Mouse (Mus musculus): ENCODE data around the gene Dcst1.

Dcst1 gene

GRCm38 (mm10) chr3:89388901-89389740 is 24.1 kb upstream of the Dcst1 start:
- no peak for DNase-seq (ENCODE audit: low read depth, low spot score)

- no peak for DNase-seq (ENCODE audit: low read depth, low spot score)
Observed at GRCm38 (mm10) chr3:89388134-89388881, 23.3 kb upstream of the Dcst1 start.

- DNase-seq (ENCODE audit: low read depth, low spot score) = no peak
Observed at GRCm38 (mm10) chr3:89387632-89388031, 22.6 kb upstream of the Dcst1 start.

GRCm38 (mm10) chr3:89386438-89387420 is 21.7 kb upstream of the Dcst1 start:
- DNase-seq (ENCODE audit: low read depth, low spot score) = no peak

GRCm38 (mm10) chr3:89385451-89385850 is 20.4 kb upstream of the Dcst1 start:
- no peak for DNase-seq (ENCODE audit: low read depth, low spot score)

- no peak for DNase-seq (ENCODE audit: low read depth, low spot score)
Observed at GRCm38 (mm10) chr3:89384331-89385076, 19.5 kb upstream of the Dcst1 start.

GRCm38 (mm10) chr3:89383651-89384255 is 18.7 kb upstream of the Dcst1 start:
- no peak for DNase-seq (ENCODE audit: low read depth, low spot score)

- no peak for DNase-seq (ENCODE audit: low read depth, low spot score)
Observed at GRCm38 (mm10) chr3:89382950-89383349, 17.9 kb upstream of the Dcst1 start.

GRCm38 (mm10) chr3:89382033-89382882 is 17.2 kb upstream of the Dcst1 start:
- no peak for DNase-seq (ENCODE audit: low read depth, low spot score)

- DNase-seq (ENCODE audit: low read depth, low spot score) = no peak
Observed at GRCm38 (mm10) chr3:89381233-89381632, 16.2 kb upstream of the Dcst1 start.

- DNase-seq (ENCODE audit: low read depth, low spot score) = no peak
Observed at GRCm38 (mm10) chr3:89380711-89381110, 15.7 kb upstream of the Dcst1 start.

- DNase-seq (ENCODE audit: low read depth, low spot score) = no peak
Observed at GRCm38 (mm10) chr3:89380291-89380690, 15.2 kb upstream of the Dcst1 start.

- DNase-seq (ENCODE audit: low read depth, low spot score) = no peak
Observed at GRCm38 (mm10) chr3:89379388-89380131, 14.5 kb upstream of the Dcst1 start.

GRCm38 (mm10) chr3:89378394-89379067 is 13.5 kb upstream of the Dcst1 start:
- peak; percentile 90 for DNase-seq (ENCODE audit: low read depth, low spot score)

GRCm38 (mm10) chr3:89377831-89378230 is 12.8 kb upstream of the Dcst1 start:
- DNase-seq (ENCODE audit: low read depth, low spot score) = no peak

- no peak for DNase-seq (ENCODE audit: low read depth, low spot score)
Observed at GRCm38 (mm10) chr3:89373581-89374231, 8.7 kb upstream of the Dcst1 start.

GRCm38 (mm10) chr3:89367338-89367737 is 2.3 kb upstream of the Dcst1 start:
- no peak for DNase-seq (ENCODE audit: low read depth, low spot score)

All from mesoderm, embryonic 11.5 days (tissue).